Mouse (Mus musculus) heart, postnatal 0 days (tissue): ENCODE data around the gene Anapc5. TPM values are rescaled to one million over a fixed set of nuclear protein-coding genes. Genes with fewer than 3 reads are reported as not detected.

Source experiments
- ATAC-seq: fragments of 200-750 bp; cut with Nextera tagmentation; 2 replicates; pipeline ENCODE4 v1.8.0; 2017; ENCODE audit warnings: low read depth, moderate number of reproducible peaks, moderate library complexity; ENCODE audit not compliant: insufficient read depth
- DNase-seq: peaks from one replicate; pipeline ENCODE4 v3.0.0-alpha.2; 2016; ENCODE audit warnings: low spot score
- H3K27ac ChIP-seq: fragments of 300-500 bp; sonication (generic); 2 replicates; pipeline ENCODE4 v1.5.1; 2014; ENCODE audit warnings: low read depth, mild to moderate bottlenecking
- H3K27me3 ChIP-seq: fragments of 300-500 bp; sonication (generic); 2 replicates; pipeline ENCODE4 v1.6.1; 2014; ENCODE audit warnings: low read length, mixed read lengths; ENCODE audit not compliant: control insufficient read depth, insufficient read depth
- H3K36me3 ChIP-seq: fragments of 300-500 bp; sonication (generic); replicated peaks from 2 replicates; pipeline ENCODE4 v1.6.1; 2014; ENCODE audit warnings: low read length, mixed read lengths; ENCODE audit not compliant: control insufficient read depth, insufficient read depth
- H3K4me1 ChIP-seq: fragments of 300-500 bp; sonication (generic); 2 replicates; pipeline ENCODE4 v1.6.1; 2014; ENCODE audit warnings: antibody characterized with exemption; ENCODE audit not compliant: control insufficient read depth, insufficient read depth
- H3K4me2 ChIP-seq: fragments of 300-500 bp; sonication (generic); 2 replicates; pipeline ENCODE4 v1.6.1; 2014; ENCODE audit warnings: low read depth, mild to moderate bottlenecking, low read length, moderate library complexity
- H3K4me3 ChIP-seq: fragments of 300-500 bp; sonication (generic); 2 replicates; pipeline ENCODE4 v1.5.1; 2014; ENCODE audit warnings: low read depth, low read length
- H3K9ac ChIP-seq: fragments of 300-500 bp; sonication (generic); replicated peaks from 2 replicates; pipeline ENCODE4 v1.6.1; 2014; ENCODE audit warnings: low read depth, low read length, mixed read lengths
- H3K9me3 ChIP-seq: fragments of 300-500 bp; sonication (generic); replicated peaks from 2 replicates; pipeline ENCODE4 v1.6.1; 2016; ENCODE audit warnings: low read length; ENCODE audit not compliant: control insufficient read depth
- CTCF ChIP-seq: IDR thresholded peaks from 2 replicates; pipeline ENCODE4 v1.5.1; 2016; ENCODE audit warnings: antibody characterized with exemption, control low read depth, low read depth
- EP300 ChIP-seq: IDR thresholded peaks from 2 replicates; pipeline ENCODE4 v1.6.1; 2016; ENCODE audit warnings: antibody characterized with exemption, low read depth
- WGBS: fragments of 180-500 bp; shearing (Covaris S2); extraction: QIAGEN DNeasy Blood & Tissue Kit; methylation state at CpG from one replicate; pipeline ENCODE4 v1.1.7; 2014; 5-methylcytosine and 5-hydroxymethylcytosine counted together
- polyA plus RNA-seq: library from polyadenylated mRNA; unstranded; fragments of >200 nt; fragmentation: Nextera tagmentation; extraction: Ambion mirVana; gene quantifications from 2 replicates; pipeline ENCODE4 v1.2.1, GENCODE M21; 2015
- total RNA-seq: library from RNA; depleted of rRNA; stranded (reverse); fragments of >200 nt; gene quantifications from 2 replicates; pipeline ENCODE4 v1.2.3, GENCODE M21; 2014; ENCODE audit warnings: low replicate concordance

Anapc5 gene
- total and polyA plus RNA-seq, 2 experiments from 2014 or later, result 213 to 380 TPM

GRCm38 (mm10) chr5:122798557-122799378, 22.4 kb downstream of the Anapc5 start:
- H3K4me1 ChIP-seq, result peaks cover 25% of the 10 kb centered on the region
- WGBS, result 29% methylated on average over 17 of the region's 17 CpGs

GRCm38 (mm10) chr5:122797866-122798265, 23.3 kb downstream of the Anapc5 start:
- no peaks in the 10 kb centered on the region for H3K27me3 ChIP-seq
- no peak for DNase-seq
- peaks cover 25% of the 10 kb centered on the region for H3K4me1 ChIP-seq
- no peak overlapping the region for H3K9ac ChIP-seq
- H3K9me3 ChIP-seq, result no peaks in the 10 kb centered on the region
- ATAC-seq, result no peak
- 81% methylated on average over 3 of the region's 3 CpGs for WGBS
- H3K4me3 ChIP-seq, result no peak overlapping the region
- TF ChIP-seq CTCF (no peak), EP300 (no peak)
- H3K4me2 ChIP-seq, result no peak overlapping the region
- peaks cover 77% of the 10 kb centered on the region for H3K36me3 ChIP-seq
- H3K27ac ChIP-seq, result no peak overlapping the region

More at GRCm38 (mm10) chr5:122798557-122799378, 22.4 kb downstream of the Anapc5 start:
- TF ChIP-seq CTCF (no peak), EP300 (no peak)
- ATAC-seq (peak; percentile 76), DNase-seq (peak; percentile 80)
- no peak overlapping the region for H3K4me3 ChIP-seq
- peaks cover 75% of the 10 kb centered on the region for H3K36me3 ChIP-seq
- no peak overlapping the region for H3K9ac ChIP-seq
- no peaks in the 10 kb centered on the region for H3K27me3 ChIP-seq
- peak overlapping the region; percentile 43 for H3K27ac ChIP-seq
- no peaks in the 10 kb centered on the region for H3K9me3 ChIP-seq
- H3K4me2 ChIP-seq, result no peak overlapping the region

GRCm38 (mm10) chr5:122788696-122789095, 32.4 kb downstream of the Anapc5 start:
- Histone ChIP-seq H3K9me3 (no peaks in the 10 kb centered on the region), H3K9ac (no peak overlapping the region), H3K4me2 (no peak overlapping the region), H3K4me1 (no peaks in the 10 kb centered on the region), H3K27ac (no peak overlapping the region), H3K27me3 (no peaks in the 10 kb centered on the region), H3K36me3 (peaks cover 64% of the 10 kb centered on the region), H3K4me3 (no peak overlapping the region)
- DNase-seq (no peak), ATAC-seq (no peak)
- no peak for TF ChIP-seq EP300
- TF ChIP-seq CTCF, result no peak
- 89% methylated on average over 2 of the region's 2 CpGs for WGBS

GRCm38 (mm10) chr5:122786035-122786819, 34.9 kb downstream of the Anapc5 start:
- no peaks in the 10 kb centered on the region for H3K27me3 ChIP-seq
- no peak for ATAC-seq
- H3K36me3 ChIP-seq, result peaks cover 43% of the 10 kb centered on the region
- no peak overlapping the region for H3K4me2 ChIP-seq
- WGBS, result 61% methylated on average over 12 of the region's 12 CpGs
- DNase-seq, result no peak
- no peaks in the 10 kb centered on the region for H3K4me1 ChIP-seq
- H3K9ac ChIP-seq, result no peak overlapping the region
- TF ChIP-seq EP300, result no peak
- no peak overlapping the region for H3K27ac ChIP-seq
- no peaks in the 10 kb centered on the region for H3K9me3 ChIP-seq
- H3K4me3 ChIP-seq, result no peak overlapping the region

- Histone ChIP-seq H3K4me3 (no peak overlapping the region), H3K27ac (no peak overlapping the region), H3K9me3 (no peaks in the 10 kb centered on the region), H3K27me3 (no peaks in the 10 kb centered on the region), H3K9ac (no peak overlapping the region), H3K4me1 (no peaks in the 10 kb centered on the region), H3K36me3 (peaks cover 27% of the 10 kb centered on the region; the same call in 1 of the 2 replicates), H3K4me2 (no peak overlapping the region)
- no peak for DNase-seq
- TF ChIP-seq EP300 (no peak), CTCF (no peak)
- ATAC-seq, result no peak
- WGBS, result 50% methylated on average over 14 of the region's 14 CpGs
Observed at GRCm38 (mm10) chr5:122783726-122784406, 37.3 kb downstream of the Anapc5 start.
